Mouse (Mus musculus) forebrain, embryonic 13.5 days (tissue): ENCODE results near the gene Tti1. TPM values are rescaled to one million over a fixed set of nuclear protein-coding genes. Genes with fewer than 3 reads are reported as not detected.
A peak's percentile ranks its signal among the peaks of the same experiment; 100 is the strongest.
"Not testable (repeated sequence)": the region's sequence is repeated elsewhere in the genome, so short reads cannot be mapped to it uniquely, and the experiment has no call there.

Experiments used
- ATAC-seq: fragments of 200-750 bp; cut with Nextera tagmentation; 2 replicates; pipeline ENCODE4 v1.8.0; 2017
- H3K27ac ChIP-seq: fragments of 300-500 bp; sonication (generic); 2 replicates; pipeline ENCODE4 v1.5.1; 2015; ENCODE audit warnings: inconsistent platforms, mild to moderate bottlenecking, moderate library complexity
- H3K27me3 ChIP-seq: fragments of 300-500 bp; sonication (generic); 2 replicates; pipeline ENCODE4 v1.6.1; 2015; ENCODE audit warnings: mild to moderate bottlenecking, inconsistent platforms
- H3K36me3 ChIP-seq: fragments of 300-500 bp; sonication (generic); 2 replicates; pipeline ENCODE4 v1.6.1; 2015; ENCODE audit warnings: mild to moderate bottlenecking, inconsistent platforms; ENCODE audit not compliant: poor library complexity, severe bottlenecking
- H3K4me1 ChIP-seq: fragments of 300-500 bp; sonication (generic); 2 replicates; pipeline ENCODE4 v1.6.1; 2015; ENCODE audit warnings: inconsistent platforms
- H3K4me2 ChIP-seq: fragments of 300-500 bp; sonication (generic); 2 replicates; pipeline ENCODE4 v1.6.1; 2015; ENCODE audit warnings: inconsistent platforms, mild to moderate bottlenecking, moderate library complexity
- H3K4me3 ChIP-seq: fragments of 300-500 bp; sonication (generic); 2 replicates; pipeline ENCODE4 v1.5.1; 2015; ENCODE audit warnings: mild to moderate bottlenecking, inconsistent platforms
- H3K9ac ChIP-seq: fragments of 300-500 bp; sonication (generic); 2 replicates; pipeline ENCODE4 v1.6.1; 2015; ENCODE audit warnings: mild to moderate bottlenecking, inconsistent platforms
- H3K9me3 ChIP-seq: fragments of 300-500 bp; sonication (generic); replicated peaks from 2 replicates; pipeline ENCODE4 v1.6.1; 2016; ENCODE audit warnings: inconsistent platforms
- WGBS: fragments of 180-500 bp; shearing (Covaris S2); methylation state at CpG from one replicate; pipeline ENCODE4 v1.1.7; 2015; 5-methylcytosine and 5-hydroxymethylcytosine counted together
- polyA plus RNA-seq: library from polyadenylated mRNA; unstranded; fragments of >200 nt; fragmentation: Nextera tagmentation; extraction: Ambion mirVana; gene quantifications from 2 replicates; pipeline ENCODE4 v1.2.1, GENCODE M21; 2015

The Tti1 gene
- polyA plus RNA-seq, 1 experiment from 2014 or later: 21.0 TPM

- WGBS: 79% methylated on average over 8 of the region's 8 CpGs
- peaks cover 69% of the 10 kb centered on the region for H3K36me3 ChIP-seq
- H3K4me2 ChIP-seq: no peak overlapping the region
- no peaks in the 10 kb centered on the region for H3K27me3 ChIP-seq
- no peaks in the 10 kb centered on the region for H3K9me3 ChIP-seq
- peaks cover 15% of the 10 kb centered on the region for H3K4me1 ChIP-seq
- no peak overlapping the region for H3K4me3 ChIP-seq
- no peak overlapping the region for H3K9ac ChIP-seq
- H3K27ac ChIP-seq: peak overlapping the region; percentile 52
- 0 out of 2 replicates have a peak, but pooled peaks have one; percentile 24 for ATAC-seq
These were observed 31.5 kb upstream of the Tti1 start for GRCm38 (mm10) chr2:158059666-158060105.

GRCm38 (mm10) chr2:158058534-158058933, 30.3 kb upstream of the Tti1 start:
- H3K36me3 ChIP-seq: peaks cover 70% of the 10 kb centered on the region
- no peak overlapping the region for H3K4me2 ChIP-seq
- H3K27ac ChIP-seq: peak overlapping the region; percentile 40; the same call in 1 of the 2 replicates
- H3K27me3 ChIP-seq: no peaks in the 10 kb centered on the region
- peaks cover 15% of the 10 kb centered on the region for H3K4me1 ChIP-seq
- no peak overlapping the region for H3K9ac ChIP-seq
- no peak overlapping the region for H3K4me3 ChIP-seq
- no peaks in the 10 kb centered on the region for H3K9me3 ChIP-seq
- WGBS: 74% methylated on average over 10 of the region's 10 CpGs
- ATAC-seq: no peak

- H3K36me3 ChIP-seq: peaks cover 76% of the 10 kb centered on the region
- H3K9ac ChIP-seq: no peak overlapping the region
- no peak overlapping the region for H3K4me2 ChIP-seq
- WGBS: 84% methylated on average over 3 of the region's 3 CpGs
- H3K9me3 ChIP-seq: no peaks in the 10 kb centered on the region
- no peak overlapping the region for H3K27ac ChIP-seq
- H3K4me1 ChIP-seq: peaks cover 15% of the 10 kb centered on the region
- no peak for ATAC-seq
- H3K27me3 ChIP-seq: no peaks in the 10 kb centered on the region
- H3K4me3 ChIP-seq: no peak overlapping the region
These were observed 28.8 kb upstream of the Tti1 start for GRCm38 (mm10) chr2:158057030-158057429.

- not testable (repeated sequence) for H3K9ac ChIP-seq, H3K4me2 ChIP-seq, H3K4me3 ChIP-seq, ATAC-seq, H3K27me3 ChIP-seq, H3K9me3 ChIP-seq, H3K27ac ChIP-seq
- 93% methylated on average over 8 of the region's 8 CpGs for WGBS
- Histone ChIP-seq H3K36me3 (peaks cover 71% of the 10 kb centered on the region), H3K4me1 (peaks cover 15% of the 10 kb centered on the region)
These were observed 27.1 kb upstream of the Tti1 start for GRCm38 (mm10) chr2:158055383-158055782.

- no peak for ATAC-seq
- WGBS: 95% methylated on average over 3 of the region's 3 CpGs
- Histone ChIP-seq H3K27ac (no peak overlapping the region), H3K27me3 (no peaks in the 10 kb centered on the region), H3K4me2 (no peak overlapping the region), H3K9ac (no peak overlapping the region), H3K4me1 (peaks cover 12% of the 10 kb centered on the region), H3K9me3 (no peaks in the 10 kb centered on the region), H3K36me3 (peaks cover 70% of the 10 kb centered on the region), H3K4me3 (no peak overlapping the region)
These were observed 26.4 kb upstream of the Tti1 start for GRCm38 (mm10) chr2:158054596-158054995.

- Histone ChIP-seq H3K27me3 (no peaks in the 10 kb centered on the region), H3K4me3 (no peak overlapping the region), H3K9ac (no peak overlapping the region), H3K36me3 (peaks cover 63% of the 10 kb centered on the region), H3K27ac (no peak overlapping the region), H3K4me1 (no peaks in the 10 kb centered on the region), H3K4me2 (no peak overlapping the region), H3K9me3 (no peaks in the 10 kb centered on the region)
- 97% methylated on average over 8 of the region's 8 CpGs for WGBS
- no peak for ATAC-seq
These were observed 21.9 kb upstream of the Tti1 start for GRCm38 (mm10) chr2:158050116-158050515.

- H3K4me1 ChIP-seq: no peaks in the 10 kb centered on the region
- no peaks in the 10 kb centered on the region for H3K27me3 ChIP-seq
- no peak overlapping the region for H3K4me2 ChIP-seq
- H3K9me3 ChIP-seq: no peaks in the 10 kb centered on the region
- WGBS: 97% methylated on average over 1 of the region's 1 CpGs
- no peak overlapping the region for H3K4me3 ChIP-seq
- no peak overlapping the region for H3K9ac ChIP-seq
- H3K36me3 ChIP-seq: peaks cover 68% of the 10 kb centered on the region
- no peak overlapping the region for H3K27ac ChIP-seq
- ATAC-seq: no peak
These were observed 20.5 kb upstream of the Tti1 start for GRCm38 (mm10) chr2:158048718-158049117.

GRCm38 (mm10) chr2:158047903-158048302, 19.7 kb upstream of the Tti1 start:
- H3K36me3 ChIP-seq: peaks cover 74% of the 10 kb centered on the region

GRCm38 (mm10) chr2:158046186-158046585, 18.0 kb upstream of the Tti1 start:
- no peak overlapping the region for H3K27ac ChIP-seq
- H3K36me3 ChIP-seq: peaks cover 64% of the 10 kb centered on the region
- H3K9ac ChIP-seq: no peak overlapping the region
- no peaks in the 10 kb centered on the region for H3K9me3 ChIP-seq
- no peaks in the 10 kb centered on the region for H3K27me3 ChIP-seq
- no peaks in the 10 kb centered on the region for H3K4me1 ChIP-seq
- ATAC-seq: no peak
- no peak overlapping the region for H3K4me2 ChIP-seq
- H3K4me3 ChIP-seq: no peak overlapping the region
- 76% methylated on average over 4 of the region's 4 CpGs for whole genome bisulfite sequencing

More at GRCm38 (mm10) chr2:158047903-158048302, 19.7 kb upstream of the Tti1 start:
- H3K27ac ChIP-seq: no peak overlapping the region
- no peaks in the 10 kb centered on the region for H3K9me3 ChIP-seq
- no peak overlapping the region for H3K4me2 ChIP-seq
- 73% methylated on average over 3 of the region's 3 CpGs for WGBS
- no peak overlapping the region for H3K4me3 ChIP-seq
- H3K9ac ChIP-seq: no peak overlapping the region
- ATAC-seq: no peak
- H3K27me3 ChIP-seq: no peaks in the 10 kb centered on the region
- H3K4me1 ChIP-seq: no peaks in the 10 kb centered on the region

GRCm38 (mm10) chr2:158043504-158043903, 15.3 kb upstream of the Tti1 start:
- Histone ChIP-seq H3K9ac (no peak overlapping the region), H3K4me3 (no peak overlapping the region), H3K27ac (no peak overlapping the region), H3K4me1 (no peaks in the 10 kb centered on the region), H3K9me3 (no peaks in the 10 kb centered on the region), H3K36me3 (peaks cover 53% of the 10 kb centered on the region), H3K4me2 (no peak overlapping the region), H3K27me3 (no peaks in the 10 kb centered on the region)
- 86% methylated on average over 8 of the region's 8 CpGs for WGBS
- ATAC-seq: no peak

- Histone ChIP-seq H3K4me1 (0 out of 2 replicates have a peak, but pooled peaks cover 5% of the 10 kb centered on the region), H3K36me3 (peaks cover 48% of the 10 kb centered on the region), H3K9me3 (no peaks in the 10 kb centered on the region), H3K4me3 (no peak overlapping the region), H3K27ac (no peak overlapping the region), H3K27me3 (no peaks in the 10 kb centered on the region), H3K4me2 (no peak overlapping the region), H3K9ac (no peak overlapping the region)
- 91% methylated on average over 2 of the region's 2 CpGs for WGBS
- no peak for ATAC-seq
These were observed 12.2 kb upstream of the Tti1 start for GRCm38 (mm10) chr2:158040396-158040795.

GRCm38 (mm10) chr2:158039662-158040061, 11.4 kb upstream of the Tti1 start:
- Histone ChIP-seq H3K4me2 (no peak overlapping the region), H3K4me1 (0 out of 2 replicates have a peak, but pooled peaks cover 5% of the 10 kb centered on the region), H3K27me3 (no peaks in the 10 kb centered on the region), H3K9ac (no peak overlapping the region), H3K9me3 (no peaks in the 10 kb centered on the region), H3K27ac (no peak overlapping the region), H3K4me3 (no peak overlapping the region), H3K36me3 (peaks cover 41% of the 10 kb centered on the region)
- WGBS: 73% methylated on average over 1 of the region's 1 CpGs
- ATAC-seq: no peak

- Histone ChIP-seq H3K4me2 (no peak overlapping the region), H3K27me3 (no peaks in the 10 kb centered on the region), H3K4me3 (no peak overlapping the region), H3K36me3 (peaks cover 26% of the 10 kb centered on the region), H3K9ac (no peak overlapping the region), H3K4me1 (peaks cover 5% of the 10 kb centered on the region; the same call in 1 of the 2 replicates), H3K9me3 (no peaks in the 10 kb centered on the region), H3K27ac (no peak overlapping the region)
- WGBS: 92% methylated on average over 1 of the region's 1 CpGs
- no peak for ATAC-seq
These were observed 9.3 kb upstream of the Tti1 start for GRCm38 (mm10) chr2:158037571-158037970.
